Mouse (Mus musculus) liver, embryonic 15.5 days (tissue): ENCODE results near the gene Trim10. TPM values are rescaled to one million over a fixed set of nuclear protein-coding genes. Genes with fewer than 3 reads are reported as not detected.

Experiments
- ATAC-seq: fragments of 200-750 bp; cut with Nextera tagmentation; 2 replicates; pipeline ENCODE4 v1.8.0; 2017; ENCODE audit warnings: moderate number of reproducible peaks, mild to moderate bottlenecking, moderate library complexity; ENCODE audit not compliant: insufficient read depth
- H3K27ac ChIP-seq: fragments of 300-500 bp; sonication (generic); replicated peaks from 2 replicates; pipeline ENCODE4 v1.5.1; 2015; ENCODE audit warnings: mild to moderate bottlenecking, inconsistent platforms
- H3K27me3 ChIP-seq: fragments of 300-500 bp; sonication (generic); 2 replicates; pipeline ENCODE4 v1.6.1; 2015; ENCODE audit warnings: mild to moderate bottlenecking, inconsistent platforms
- H3K36me3 ChIP-seq: fragments of 300-500 bp; sonication (generic); replicated peaks from 2 replicates; pipeline ENCODE4 v1.6.1; 2015; ENCODE audit warnings: moderate library complexity, mild to moderate bottlenecking, inconsistent platforms
- H3K4me1 ChIP-seq: fragments of 300-500 bp; sonication (generic); replicated peaks from 2 replicates; pipeline ENCODE4 v1.6.1; 2015; ENCODE audit warnings: inconsistent platforms
- H3K4me2 ChIP-seq: fragments of 300-500 bp; sonication (generic); 2 replicates; pipeline ENCODE4 v1.6.1; 2015; ENCODE audit warnings: moderate library complexity, mild to moderate bottlenecking, inconsistent platforms
- H3K4me3 ChIP-seq: fragments of 300-500 bp; sonication (generic); replicated peaks from 2 replicates; pipeline ENCODE4 v1.5.1; 2015; ENCODE audit warnings: mild to moderate bottlenecking, inconsistent platforms
- H3K9ac ChIP-seq: fragments of 300-500 bp; sonication (generic); 2 replicates; pipeline ENCODE4 v1.6.1; 2015; ENCODE audit warnings: moderate library complexity, mild to moderate bottlenecking, inconsistent platforms
- H3K9me3 ChIP-seq: fragments of 300-500 bp; sonication (generic); replicated peaks from 2 replicates; pipeline ENCODE4 v1.6.1; 2016; ENCODE audit warnings: inconsistent platforms
- WGBS: fragments of 180-500 bp; shearing (Covaris S2); methylation state at CpG from one replicate; pipeline ENCODE4 v1.1.7; 2015; ENCODE audit warnings: mixed read lengths; ENCODE audit not compliant: insufficient replicate concordance; 5-methylcytosine and 5-hydroxymethylcytosine counted together
- polyA plus RNA-seq: library from polyadenylated mRNA; unstranded; fragments of >200 nt; fragmentation: Nextera tagmentation; extraction: Ambion mirVana; gene quantifications from 2 replicates; pipeline ENCODE4 v1.2.1, GENCODE M21; 2015

The Trim10 gene
- polyA plus RNA-seq, 1 experiment from 2014 or later: 300 TPM

- Histone ChIP-seq H3K4me1 (no peaks in the 10 kb centered on the region), H3K27ac (no peak overlapping the region), H3K27me3 (peaks cover 29% of the 10 kb centered on the region), H3K36me3 (no peaks in the 10 kb centered on the region), H3K4me3 (no peak overlapping the region), H3K9ac (no peak overlapping the region), H3K4me2 (no peak overlapping the region), H3K9me3 (no peaks in the 10 kb centered on the region)
- no peak for ATAC-seq
- WGBS: 4% methylated on average over 2 of the region's 2 CpGs
Measured at GRCm38 (mm10) chr17:36914108-36914507, 44.7 kb downstream of the Trim10 start.

GRCm38 (mm10) chr17:36915076-36915475 lies 45.7 kb downstream of the Trim10 start:
- ATAC-seq: no peak
- 10% methylated on average over 9 of the region's 9 CpGs for WGBS
- Histone ChIP-seq H3K9ac (no peak overlapping the region), H3K4me1 (no peaks in the 10 kb centered on the region), H3K9me3 (no peaks in the 10 kb centered on the region), H3K4me3 (no peak overlapping the region), H3K27ac (no peak overlapping the region), H3K36me3 (no peaks in the 10 kb centered on the region), H3K4me2 (no peak overlapping the region), H3K27me3 (peaks cover 23% of the 10 kb centered on the region)

- Histone ChIP-seq H3K4me1 (no peaks in the 10 kb centered on the region), H3K27ac (no peak overlapping the region), H3K9ac (no peak overlapping the region), H3K4me2 (no peak overlapping the region), H3K36me3 (no peaks in the 10 kb centered on the region), H3K4me3 (no peak overlapping the region), H3K9me3 (no peaks in the 10 kb centered on the region), H3K27me3 (peaks cover 7% of the 10 kb centered on the region)
- ATAC-seq: no peak
- WGBS: 48% methylated on average over 15 of the region's 15 CpGs
Measured at GRCm38 (mm10) chr17:36920239-36920638, 50.9 kb downstream of the Trim10 start.

- no peak for ATAC-seq
- 56% methylated on average over 4 of the region's 4 CpGs for WGBS
- Histone ChIP-seq H3K9ac (no peak overlapping the region), H3K4me3 (no peak overlapping the region), H3K27ac (no peak overlapping the region), H3K27me3 (peaks cover 4% of the 10 kb centered on the region; the same call in 1 of the 2 replicates), H3K4me1 (no peaks in the 10 kb centered on the region), H3K4me2 (no peak overlapping the region), H3K9me3 (no peaks in the 10 kb centered on the region), H3K36me3 (no peaks in the 10 kb centered on the region)
Measured at GRCm38 (mm10) chr17:36922715-36923114, 53.3 kb downstream of the Trim10 start.

- Histone ChIP-seq H3K27me3 (peaks cover 4% of the 10 kb centered on the region; the same call in 1 of the 2 replicates), H3K4me3 (no peak overlapping the region), H3K36me3 (no peaks in the 10 kb centered on the region), H3K9me3 (no peaks in the 10 kb centered on the region), H3K9ac (no peak overlapping the region), H3K27ac (no peak overlapping the region), H3K4me2 (no peak overlapping the region), H3K4me1 (no peaks in the 10 kb centered on the region)
- WGBS: 52% methylated on average over 4 of the region's 4 CpGs
- ATAC-seq: no peak
Measured at GRCm38 (mm10) chr17:36923491-36923890, 54.1 kb downstream of the Trim10 start.

Other genes starting within 250 kb of the Trim10 start
- not detected in 2 replicates for gene H2-M9, start 226.9 kb upstream of the Trim10 start, polyA plus RNA-seq
- not detected in 2 replicates for gene H2-M1, start 197.4 kb upstream of the Trim10 start, polyA plus RNA-seq
- gene H2-M10.5, start 96.7 kb upstream of the Trim10 start, polyA plus RNA-seq: not detected in 2 replicates
- not detected in 2 replicates for gene H2-M10.6, start 57.4 kb upstream of the Trim10 start, polyA plus RNA-seq
- 14.9 and 17.7 TPM in 2 replicates for gene Trim26, start 32.4 kb upstream of the Trim10 start, polyA plus RNA-seq
- gene Trim15, start 2.4 kb upstream of the Trim10 start, polyA plus RNA-seq: 0.33 and 0.59 TPM in 2 replicates
- gene Trim40, start 20.5 kb downstream of the Trim10 start, polyA plus RNA-seq: not detected in 2 replicates
- gene Trim31, start 28.5 kb downstream of the Trim10 start, polyA plus RNA-seq: not detected in 2 replicates
- 0.14 and 0.20 TPM in 2 replicates for gene Rnf39, start 73.3 kb downstream of the Trim10 start, polyA plus RNA-seq
- gene Ppp1r11, start 82.2 kb downstream of the Trim10 start, polyA plus RNA-seq: 25.7 and 30.8 TPM in 2 replicates
- gene Znrd1, start 89.0 kb downstream of the Trim10 start, polyA plus RNA-seq: 18.7 and 21.5 TPM in 2 replicates
- gene Znrd1as, start 89.0 kb downstream of the Trim10 start, polyA plus RNA-seq: 2.2 and 2.5 TPM in 2 replicates
- gene 2410137M14Rik, start 111.7 kb downstream of the Trim10 start, polyA plus RNA-seq: not detected in 2 replicates
- not detected in 2 replicates for gene H2-M5, start 120.0 kb downstream of the Trim10 start, polyA plus RNA-seq
- 3.2 and 3.8 TPM in 2 replicates for gene Zfp57, start 131.6 kb downstream of the Trim10 start, polyA plus RNA-seq
- not detected in 2 replicates for gene Mog, start 153.8 kb downstream of the Trim10 start, polyA plus RNA-seq
- gene Gabbr1, start 176.4 kb downstream of the Trim10 start, polyA plus RNA-seq: 0.25 and 0.66 TPM in 2 replicates
- not detected in 2 replicates for gene Olfr90, start 218.9 kb downstream of the Trim10 start, polyA plus RNA-seq
- gene Olfr91, start 228.7 kb downstream of the Trim10 start, polyA plus RNA-seq: not detected in 2 replicates